Mouse (Mus musculus): Measurements from ENCODE around the gene Cldn13. TPM values are rescaled to one million over a fixed set of nuclear protein-coding genes. Genes with fewer than 3 reads are reported as not detected.

Gene Cldn13
- polyA plus RNA-seq, 1 experiment from 2014 or later: 2.6 TPM

- H3K9ac ChIP-seq: peak within 1 kb of the TSS; percentile 72
- peaks cover 7% of the 10 kb centered on the region for H3K4me1 ChIP-seq
- H3K27ac ChIP-seq: peak within 1 kb of the TSS; percentile 55; the same call in 1 of the 2 replicates
- peak; percentile 95 for ATAC-seq (ENCODE audit: low FRiP score)
- H3K27me3 ChIP-seq: peaks cover 4% of the 10 kb centered on the region; the same call in 1 of the 2 replicates
- H3K4me3 ChIP-seq: peak within 1 kb of the TSS; percentile 71
- H3K36me3 ChIP-seq: no peaks in the 10 kb centered on the region
- peak within 1 kb of the TSS; percentile 94 for H3K4me2 ChIP-seq (replicated peaks)
- WGBS: under 1% methylated on average over 41 of the region's 41 CpGs
- no peaks in the 10 kb centered on the region for H3K9me3 ChIP-seq (replicated peaks)
Measured at GRCm38 (mm10) chr5:134932179-134932902, 17.0 kb upstream of the Cldn13 start, which contains the start of gene Mettl27. Mettl27 (plus strand) TSS chr5:134932368.

- no peaks in the 10 kb centered on the region for H3K9me3 ChIP-seq (replicated peaks)
- no peaks in the 10 kb centered on the region for H3K36me3 ChIP-seq
- 88% methylated on average over 2 of the region's 2 CpGs for WGBS
Measured at GRCm38 (mm10) chr5:134929988-134930387, 14.7 kb upstream of the Cldn13 start.

GRCm38 (mm10) chr5:134926726-134927125 is 11.4 kb upstream of the Cldn13 start:
- no peaks in the 10 kb centered on the region for H3K4me1 ChIP-seq
- peaks cover 4% of the 10 kb centered on the region for H3K27me3 ChIP-seq
- H3K36me3 ChIP-seq: no peaks in the 10 kb centered on the region
- 76% methylated on average over 4 of the region's 4 CpGs for WGBS
- no peak overlapping the region for H3K4me2 ChIP-seq (replicated peaks)
- H3K27ac ChIP-seq: no peak overlapping the region
- no peak overlapping the region for H3K4me3 ChIP-seq
- ATAC-seq (ENCODE audit: low FRiP score): no peak
- no peak overlapping the region for H3K9ac ChIP-seq
- H3K9me3 ChIP-seq (replicated peaks): no peaks in the 10 kb centered on the region

More at GRCm38 (mm10) chr5:134929988-134930387, 14.7 kb upstream of the Cldn13 start:
- Histone ChIP-seq H3K9ac (no peak overlapping the region), H3K4me1 (peaks cover 7% of the 10 kb centered on the region), H3K4me3 (no peak overlapping the region), H3K27ac (no peak overlapping the region), H3K4me2 (replicated peaks) (no peak overlapping the region), H3K27me3 (peaks cover 4% of the 10 kb centered on the region)
- no peak for ATAC-seq (ENCODE audit: low FRiP score)

- Histone ChIP-seq H3K4me1 (no peaks in the 10 kb centered on the region), H3K4me3 (no peak overlapping the region), H3K9ac (no peak overlapping the region), H3K27me3 (no peaks in the 10 kb centered on the region; the same call in 1 of the 2 replicates), H3K36me3 (no peaks in the 10 kb centered on the region), H3K4me2 (replicated peaks) (no peak overlapping the region), H3K27ac (no peak overlapping the region), H3K9me3 (replicated peaks) (no peaks in the 10 kb centered on the region)
- no peak for ATAC-seq (ENCODE audit: low FRiP score)
- WGBS: 64% methylated on average over 6 of the region's 6 CpGs
Measured at GRCm38 (mm10) chr5:134923141-134923540, 7.8 kb upstream of the Cldn13 start.

GRCm38 (mm10) chr5:134921106-134921505 is 5.8 kb upstream of the Cldn13 start:
- Histone ChIP-seq H3K4me2 (replicated peaks) (no peak overlapping the region), H3K9ac (no peak overlapping the region), H3K4me3 (no peak overlapping the region), H3K27me3 (no peaks in the 10 kb centered on the region; the same call in 1 of the 2 replicates), H3K27ac (no peak overlapping the region), H3K4me1 (no peaks in the 10 kb centered on the region), H3K36me3 (no peaks in the 10 kb centered on the region), H3K9me3 (replicated peaks) (0 out of 2 replicates have a peak, but pooled peaks cover 4% of the 10 kb centered on the region)
- ATAC-seq (ENCODE audit: low FRiP score): no peak
- 94% methylated on average over 8 of the region's 8 CpGs for WGBS

GRCm38 (mm10) chr5:134920106-134920687 is 4.9 kb upstream of the Cldn13 start:
- ATAC-seq (ENCODE audit: low FRiP score): no peak
- Histone ChIP-seq H3K9me3 (replicated peaks) (0 out of 2 replicates have a peak, but pooled peaks cover 4% of the 10 kb centered on the region), H3K4me2 (replicated peaks) (no peak overlapping the region), H3K36me3 (no peaks in the 10 kb centered on the region), H3K27me3 (no peaks in the 10 kb centered on the region; the same call in 1 of the 2 replicates), H3K4me1 (no peaks in the 10 kb centered on the region), H3K9ac (no peak overlapping the region), H3K4me3 (no peak overlapping the region), H3K27ac (no peak overlapping the region)
- WGBS: 70% methylated on average over 6 of the region's 6 CpGs

GRCm38 (mm10) chr5:134919097-134919496 is 3.8 kb upstream of the Cldn13 start:
- Histone ChIP-seq H3K4me2 (replicated peaks) (no peak overlapping the region), H3K27ac (no peak overlapping the region), H3K4me1 (no peaks in the 10 kb centered on the region), H3K36me3 (no peaks in the 10 kb centered on the region), H3K9me3 (replicated peaks) (0 out of 2 replicates have a peak, but pooled peaks cover 4% of the 10 kb centered on the region), H3K9ac (no peak overlapping the region), H3K4me3 (no peak overlapping the region), H3K27me3 (no peaks in the 10 kb centered on the region)
- ATAC-seq (ENCODE audit: low FRiP score): no peak
- WGBS: 92% methylated on average over 3 of the region's 3 CpGs

GRCm38 (mm10) chr5:134918071-134918832 is 2.9 kb upstream of the Cldn13 start:
- WGBS: 49% methylated on average over 16 of the region's 16 CpGs
- H3K9ac ChIP-seq: no peak overlapping the region
- no peak overlapping the region for H3K4me3 ChIP-seq
- no peak for ATAC-seq (ENCODE audit: low FRiP score)
- H3K27ac ChIP-seq: no peak overlapping the region
- H3K27me3 ChIP-seq: no peaks in the 10 kb centered on the region
- H3K9me3 ChIP-seq (replicated peaks): 0 out of 2 replicates have a peak, but pooled peaks cover 4% of the 10 kb centered on the region
- no peak overlapping the region for H3K4me2 ChIP-seq (replicated peaks)
- H3K4me1 ChIP-seq: no peaks in the 10 kb centered on the region
- no peaks in the 10 kb centered on the region for H3K36me3 ChIP-seq

- 0 out of 2 replicates have a peak, but pooled peaks cover 4% of the 10 kb centered on the region for H3K9me3 ChIP-seq (replicated peaks)
- no peak overlapping the region for H3K4me2 ChIP-seq (replicated peaks)
- ATAC-seq (ENCODE audit: low FRiP score): no peak
- H3K4me3 ChIP-seq: no peak overlapping the region
- WGBS: 83% methylated on average over 8 of the region's 8 CpGs
- H3K9ac ChIP-seq: no peak overlapping the region
- H3K4me1 ChIP-seq: no peaks in the 10 kb centered on the region
- no peak overlapping the region for H3K27ac ChIP-seq
- H3K27me3 ChIP-seq: no peaks in the 10 kb centered on the region
- H3K36me3 ChIP-seq: no peaks in the 10 kb centered on the region
Measured at GRCm38 (mm10) chr5:134914510-134914909, 816 bp downstream of the Cldn13 start.

GRCm38 (mm10) chr5:134913753-134914152 is 1.6 kb downstream of the Cldn13 start:
- no peak overlapping the region for H3K9ac ChIP-seq

GRCm38 (mm10) chr5:134913352-134913751 is 2.0 kb downstream of the Cldn13 start:
- Histone ChIP-seq H3K4me2 (replicated peaks) (no peak overlapping the region), H3K27me3 (no peaks in the 10 kb centered on the region), H3K4me3 (no peak overlapping the region), H3K9me3 (replicated peaks) (0 out of 2 replicates have a peak, but pooled peaks cover 4% of the 10 kb centered on the region), H3K27ac (no peak overlapping the region), H3K9ac (no peak overlapping the region), H3K36me3 (no peaks in the 10 kb centered on the region), H3K4me1 (no peaks in the 10 kb centered on the region)
- 80% methylated on average over 3 of the region's 3 CpGs for WGBS
- ATAC-seq (ENCODE audit: low FRiP score): no peak

More at GRCm38 (mm10) chr5:134913753-134914152, 1.6 kb downstream of the Cldn13 start:
- 0 out of 2 replicates have a peak, but pooled peaks cover 4% of the 10 kb centered on the region for H3K9me3 ChIP-seq (replicated peaks)
- no peak for ATAC-seq (ENCODE audit: low FRiP score)
- H3K27ac ChIP-seq: no peak overlapping the region
- H3K4me1 ChIP-seq: no peaks in the 10 kb centered on the region
- WGBS: 87% methylated on average over 4 of the region's 4 CpGs
- H3K27me3 ChIP-seq: no peaks in the 10 kb centered on the region
- H3K4me2 ChIP-seq (replicated peaks): no peak overlapping the region
- no peak overlapping the region for H3K4me3 ChIP-seq
- H3K36me3 ChIP-seq: no peaks in the 10 kb centered on the region

GRCm38 (mm10) chr5:134911901-134912300 is 3.4 kb downstream of the Cldn13 start:
- Histone ChIP-seq H3K36me3 (no peaks in the 10 kb centered on the region), H3K27ac (no peak overlapping the region), H3K27me3 (no peaks in the 10 kb centered on the region), H3K4me2 (replicated peaks) (no peak overlapping the region), H3K9me3 (replicated peaks) (no peaks in the 10 kb centered on the region), H3K4me3 (no peak overlapping the region), H3K4me1 (no peaks in the 10 kb centered on the region; the same call in 1 of the 2 replicates), H3K9ac (no peak overlapping the region)
- 87% methylated on average over 2 of the region's 2 CpGs for WGBS
- ATAC-seq (ENCODE audit: low FRiP score): no peak
